Mouse (Mus musculus) hindbrain, embryonic 16.5 days (tissue): Measurements from ENCODE around the gene Spaca6. TPM values are rescaled to one million over a fixed set of nuclear protein-coding genes. Genes with fewer than 3 reads are reported as not detected.
A peak's percentile ranks its signal among the peaks of the same experiment; 100 is the strongest.

Experiments used
- ATAC-seq: fragments of 200-750 bp; cut with Nextera tagmentation; 2 replicates; pipeline ENCODE4 v1.8.0; 2017; ENCODE audit warnings: moderate TSS enrichment, moderate library complexity
- H3K27ac ChIP-seq: fragments of 300-500 bp; sonication (generic); 2 replicates; pipeline ENCODE4 v1.5.1; 2014; ENCODE audit warnings: low read depth, mild to moderate bottlenecking, control low read depth, low read length, moderate library complexity
- H3K27me3 ChIP-seq: fragments of 300-500 bp; sonication (generic); replicated peaks from 2 replicates; pipeline ENCODE4 v1.6.1; 2014; ENCODE audit warnings: low read length; ENCODE audit not compliant: control insufficient read depth, insufficient read depth
- H3K36me3 ChIP-seq: fragments of 300-500 bp; sonication (generic); 2 replicates; pipeline ENCODE4 v1.6.1; 2014; ENCODE audit warnings: mild to moderate bottlenecking, low read length, moderate library complexity, mixed read lengths; ENCODE audit not compliant: control insufficient read depth, insufficient read depth
- H3K4me1 ChIP-seq: fragments of 300-500 bp; sonication (generic); 2 replicates; pipeline ENCODE4 v1.6.1; 2014; ENCODE audit warnings: low read depth, low read length; ENCODE audit not compliant: control insufficient read depth, insufficient read depth
- H3K4me2 ChIP-seq: fragments of 300-500 bp; sonication (generic); 2 replicates; pipeline ENCODE4 v1.6.1; 2014; ENCODE audit warnings: mild to moderate bottlenecking, low read length, control low read depth, moderate library complexity
- H3K4me3 ChIP-seq: fragments of 300-500 bp; sonication (generic); 2 replicates; pipeline ENCODE4 v1.5.1; 2014; ENCODE audit warnings: mild to moderate bottlenecking, low read length, control low read depth, moderate library complexity
- H3K9ac ChIP-seq: fragments of 300-500 bp; sonication (generic); 2 replicates; pipeline ENCODE4 v1.6.1; 2014; ENCODE audit warnings: low read depth, mild to moderate bottlenecking, control low read depth, low read length, moderate library complexity
- H3K9me3 ChIP-seq: fragments of 300-500 bp; sonication (generic); 2 replicates; pipeline ENCODE4 v1.6.1; 2014; ENCODE audit warnings: mild to moderate bottlenecking, low read length, moderate library complexity; ENCODE audit not compliant: control insufficient read depth
- WGBS: fragments of 180-500 bp; shearing (Covaris S2); extraction: QIAGEN DNeasy Blood & Tissue Kit; methylation state at CpG from one replicate; pipeline ENCODE4 v1.1.7; 2014; 5-methylcytosine and 5-hydroxymethylcytosine counted together
- polyA plus RNA-seq: library from polyadenylated mRNA; unstranded; fragments of >200 nt; fragmentation: Nextera tagmentation; extraction: Ambion mirVana; gene quantifications from 2 replicates; pipeline ENCODE4 v1.2.1, GENCODE M21; 2015

Gene Spaca6
- polyA plus RNA-seq, result 24.4 and 24.6 TPM in 2 replicates

GRCm38 (mm10) chr17:17826751-17827657 lies at the start of gene Spaca6:
TSS of gene Spaca6 (plus strand) at chr17:17827158.
- under 1% methylated on average over 41 of the region's 42 CpGs for WGBS
- Histone ChIP-seq H3K4me2 (peak within 1 kb of the TSS; percentile 84), H3K9me3 (no peaks in the 10 kb centered on the region), H3K27me3 (no peaks in the 10 kb centered on the region), H3K36me3 (no peaks in the 10 kb centered on the region), H3K4me3 (peak within 1 kb of the TSS; percentile 87), H3K27ac (peak within 1 kb of the TSS; percentile 100), H3K9ac (peak within 1 kb of the TSS; percentile 98), H3K4me1 (peaks cover 22% of the 10 kb centered on the region)
- peak; percentile 84 for ATAC-seq

GRCm38 (mm10) chr17:17790866-17791630 lies 35.9 kb upstream of the Spaca6 start:
- ATAC-seq, result no peak
- H3K27me3 ChIP-seq, result no peaks in the 10 kb centered on the region
- no peak overlapping the region for H3K9ac ChIP-seq
- no peak overlapping the region for H3K27ac ChIP-seq
- WGBS, result 82% methylated on average over 3 of the region's 3 CpGs
- H3K4me3 ChIP-seq, result no peak overlapping the region
- no peaks in the 10 kb centered on the region for H3K4me1 ChIP-seq
- no peaks in the 10 kb centered on the region for H3K36me3 ChIP-seq
- no peak overlapping the region for H3K4me2 ChIP-seq
- no peaks in the 10 kb centered on the region; the same call in 1 of the 2 replicates for H3K9me3 ChIP-seq

DNA sequence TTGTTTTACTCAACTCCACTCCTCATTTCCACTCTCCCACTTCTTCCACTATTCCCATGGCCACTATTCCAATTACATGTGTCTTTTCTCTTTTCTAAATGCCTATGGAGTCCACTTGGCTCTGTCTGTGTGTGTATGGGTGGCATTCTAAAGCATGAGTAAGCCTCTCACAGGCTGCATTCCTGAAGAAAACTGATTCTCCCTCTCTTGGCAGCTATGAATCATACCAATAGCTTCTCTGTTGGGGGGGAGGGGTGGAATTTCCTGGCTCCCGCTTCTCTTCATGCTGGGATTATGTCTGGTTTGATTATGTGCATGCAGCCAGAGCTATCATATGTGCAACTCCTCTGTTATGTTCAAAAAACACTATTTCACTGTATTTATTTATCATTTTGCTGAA lies 34.4 kb upstream of the Spaca6 start:
- no peak overlapping the region for H3K4me3 ChIP-seq
- no peaks in the 10 kb centered on the region for H3K4me1 ChIP-seq
- H3K27ac ChIP-seq, result no peak overlapping the region
- H3K27me3 ChIP-seq, result no peaks in the 10 kb centered on the region
- ATAC-seq, result no peak
- 40% methylated on average over 1 of the region's 1 CpGs for WGBS
- no peaks in the 10 kb centered on the region for H3K36me3 ChIP-seq
- H3K4me2 ChIP-seq, result no peak overlapping the region
- no peaks in the 10 kb centered on the region; the same call in 1 of the 2 replicates for H3K9me3 ChIP-seq
- no peak overlapping the region for H3K9ac ChIP-seq

DNA sequence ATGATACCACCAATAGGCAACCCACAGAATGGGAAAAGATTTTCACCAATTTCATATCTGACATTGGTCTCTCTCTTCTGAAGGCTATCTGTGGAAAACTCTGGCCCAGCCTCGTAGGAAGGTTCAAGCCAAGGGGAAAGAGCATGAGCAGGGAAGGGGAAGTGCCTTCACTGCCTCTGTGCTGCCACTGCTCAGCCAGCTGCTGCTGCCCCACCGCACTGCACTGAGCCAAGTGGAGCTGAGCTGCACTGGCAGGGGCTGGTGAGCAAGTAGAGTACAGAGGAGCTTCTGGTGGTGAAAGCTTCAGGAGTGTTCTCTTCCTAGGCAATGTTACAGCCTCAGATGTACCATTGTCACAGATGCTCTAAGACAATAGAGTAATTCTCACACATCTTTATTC lies 31.4 kb upstream of the Spaca6 start:
- Histone ChIP-seq H3K9me3 (no peaks in the 10 kb centered on the region; the same call in 1 of the 2 replicates), H3K4me1 (no peaks in the 10 kb centered on the region), H3K36me3 (no peaks in the 10 kb centered on the region), H3K27ac (no peak overlapping the region), H3K9ac (no peak overlapping the region), H3K27me3 (no peaks in the 10 kb centered on the region), H3K4me2 (no peak overlapping the region), H3K4me3 (no peak overlapping the region)
- no peak for ATAC-seq
- 63% methylated on average over 2 of the region's 2 CpGs for WGBS

- WGBS, result 82% methylated on average over 6 of the region's 6 CpGs
- 0 out of 2 replicates have a peak, but pooled peaks cover 2% of the 10 kb centered on the region for H3K4me1 ChIP-seq
- no peak overlapping the region for H3K4me2 ChIP-seq
- no peak overlapping the region for H3K4me3 ChIP-seq
- no peaks in the 10 kb centered on the region for H3K36me3 ChIP-seq
- no peaks in the 10 kb centered on the region for H3K27me3 ChIP-seq
- ATAC-seq, result no peak
- no peaks in the 10 kb centered on the region for H3K9me3 ChIP-seq
- no peak overlapping the region for H3K27ac ChIP-seq
- no peak overlapping the region for H3K9ac ChIP-seq
Measured at GRCm38 (mm10) chr17:17823612-17824336, 3.2 kb upstream of the Spaca6 start.

DNA sequence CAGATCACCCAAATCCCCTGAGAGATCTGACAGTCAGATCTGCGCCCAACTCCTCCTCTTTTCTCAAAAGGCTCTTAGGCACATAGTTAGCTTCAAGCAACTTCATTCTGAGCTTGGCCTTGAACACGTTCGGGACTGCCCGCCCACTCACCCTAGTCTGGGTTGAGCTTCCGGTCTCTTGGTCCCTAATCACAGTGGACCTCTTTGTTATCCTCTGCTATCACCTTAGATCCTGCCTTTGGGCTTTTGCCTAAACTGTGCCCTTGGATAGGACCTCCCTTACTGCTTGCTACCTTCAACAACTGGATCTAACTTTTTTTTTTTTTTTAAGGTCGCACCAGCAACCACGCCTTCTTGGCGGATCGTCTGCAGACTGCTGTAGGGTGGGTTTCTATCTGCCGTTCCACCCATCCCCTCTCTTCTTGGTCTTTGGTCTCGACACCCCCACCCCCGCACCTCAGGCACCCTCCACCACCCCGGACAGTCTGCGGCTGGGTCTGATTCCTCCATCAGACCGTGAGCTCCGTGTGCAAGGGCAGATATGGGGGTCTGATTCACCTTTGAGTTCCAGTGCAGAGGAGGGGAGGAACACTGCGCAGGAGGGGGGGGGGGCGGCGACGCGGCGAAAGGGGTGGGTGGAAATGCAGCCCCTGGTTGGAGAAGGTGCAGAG lies 902 bp upstream of the Spaca6 start:
- Histone ChIP-seq H3K9me3 (no peaks in the 10 kb centered on the region), H3K27me3 (no peaks in the 10 kb centered on the region), H3K4me3 (peak overlapping the region; percentile 87), H3K9ac (peak overlapping the region; percentile 98), H3K36me3 (no peaks in the 10 kb centered on the region), H3K27ac (peak overlapping the region; percentile 100), H3K4me1 (peaks cover 17% of the 10 kb centered on the region), H3K4me2 (peak overlapping the region; percentile 58)
- under 1% methylated on average over 20 of the region's 22 CpGs for WGBS
- peak; percentile 70 for ATAC-seq

- peak; percentile 16 for ATAC-seq
- peak overlapping the region; percentile 100 for H3K27ac ChIP-seq
- no peaks in the 10 kb centered on the region for H3K27me3 ChIP-seq
- WGBS, result under 1% methylated on average over 13 of the region's 13 CpGs
- H3K4me1 ChIP-seq, result peaks cover 22% of the 10 kb centered on the region
- H3K36me3 ChIP-seq, result 0 out of 2 replicates have a peak, but pooled peaks cover 3% of the 10 kb centered on the region
- peak overlapping the region; percentile 98 for H3K9ac ChIP-seq
- H3K4me3 ChIP-seq, result peak overlapping the region; percentile 87
- H3K4me2 ChIP-seq, result peak overlapping the region; percentile 84
- H3K9me3 ChIP-seq, result no peaks in the 10 kb centered on the region
Measured at GRCm38 (mm10) chr17:17827658-17828190, 766 bp downstream of the Spaca6 start.
